Mouse (Mus musculus) bone marrow macrophage, adult 2 months (primary cell): ENCODE measurements around the gene Wasf1.

ENCODE experiments used
- CTCF ChIP-seq: IDR thresholded peaks from 2 replicates; pipeline ENCODE4 v1.5.1; 2012; ENCODE audit warnings: low read depth, mild to moderate bottlenecking, low read length, moderate library complexity
- POLR2A ChIP-seq: IDR thresholded peaks from 2 replicates; pipeline ENCODE4 v1.6.1; 2012; ENCODE audit warnings: mild to moderate bottlenecking, low read depth, low read length, borderline replicate concordance

GRCm38 (mm10) chr10:40868081-40868480, 15.2 kb upstream of the Wasf1 start:
- no peak for TF ChIP-seq POLR2A
- TF ChIP-seq CTCF, result no peak
